Mouse (Mus musculus): ENCODE results near the gene Dnal4. TPM values are rescaled to one million over a fixed set of nuclear protein-coding genes. Genes with fewer than 3 reads are reported as not detected.

Gene Dnal4
- polyA plus RNA-seq, 1 experiment from 2014 or later = 68.7 TPM

DNA sequence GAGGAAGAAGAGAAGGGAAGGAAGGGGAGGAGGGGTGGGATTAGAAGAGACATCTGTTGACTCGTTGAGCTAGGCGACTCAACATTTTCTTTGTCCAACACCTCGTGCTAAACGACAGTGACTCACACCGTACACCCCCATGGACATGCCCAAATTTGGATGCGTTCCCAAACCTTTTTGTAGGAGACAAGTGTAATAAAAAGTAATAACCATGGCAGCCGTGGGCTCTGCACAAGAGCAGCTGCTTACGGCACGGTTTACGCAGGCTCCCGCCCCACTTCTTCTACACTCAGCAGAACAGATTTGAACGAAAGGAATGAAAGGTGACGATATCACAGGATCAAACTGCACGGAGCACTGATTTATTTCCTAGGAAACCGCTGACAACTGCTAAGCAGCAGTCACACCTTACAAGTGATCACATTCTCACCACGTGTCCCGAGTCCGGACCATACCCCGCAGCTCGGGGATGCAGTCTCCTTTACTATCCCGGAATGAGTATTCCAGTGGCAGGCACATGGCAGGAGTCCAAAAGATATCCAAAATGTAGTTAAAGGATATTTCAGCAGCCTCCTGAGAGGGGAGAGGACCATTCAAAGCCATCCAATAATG, 6.9 kb downstream of the Dnal4 start:
- ATAC-seq (ENCODE audit: low FRiP score, low read depth) = no peak
- no peaks in the 10 kb centered on the region for H3K36me3 ChIP-seq
- no peaks in the 10 kb centered on the region for H3K27me3 ChIP-seq
- no peaks in the 10 kb centered on the region for H3K9me3 ChIP-seq
- WGBS = 66% methylated on average over 21 of the region's 21 CpGs
- H3K4me3 ChIP-seq = no peak overlapping the region
- H3K4me1 ChIP-seq (replicated peaks) = peaks cover 54% of the 10 kb centered on the region
- no peak overlapping the region for H3K4me2 ChIP-seq
- no peak overlapping the region for H3K9ac ChIP-seq
- no peak overlapping the region for H3K27ac ChIP-seq (replicated peaks)

DNA sequence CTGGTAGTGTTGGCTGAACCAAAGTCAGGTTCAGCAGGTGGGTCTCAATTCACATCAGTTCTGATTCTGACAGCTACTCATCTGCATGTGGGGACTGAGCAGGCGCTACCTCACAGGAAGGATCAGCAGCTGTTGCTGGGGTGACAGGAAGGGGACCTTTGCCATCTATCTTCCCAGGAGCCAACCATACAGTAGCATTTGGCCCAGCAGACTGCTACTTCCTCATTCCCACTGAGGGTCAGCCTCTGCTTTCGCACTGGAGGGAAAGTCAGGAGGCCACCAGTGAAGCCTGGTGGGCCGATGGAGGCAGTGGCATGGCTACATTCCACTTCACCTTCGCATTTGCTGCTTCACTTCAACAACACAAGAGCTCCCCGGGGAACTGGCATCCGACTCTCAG, 9.3 kb downstream of the Dnal4 start:
- H3K27ac ChIP-seq (replicated peaks) = no peak overlapping the region
- no peak overlapping the region for H3K4me2 ChIP-seq
- H3K4me3 ChIP-seq = no peak overlapping the region
- WGBS = 54% methylated on average over 6 of the region's 6 CpGs
- ATAC-seq (ENCODE audit: low FRiP score, low read depth) = no peak
- no peaks in the 10 kb centered on the region for H3K9me3 ChIP-seq
- peaks cover under 1% of the 10 kb centered on the region for H3K36me3 ChIP-seq
- peaks cover 58% of the 10 kb centered on the region for H3K4me1 ChIP-seq (replicated peaks)
- H3K27me3 ChIP-seq = no peaks in the 10 kb centered on the region
- H3K9ac ChIP-seq = no peak overlapping the region

DNA sequence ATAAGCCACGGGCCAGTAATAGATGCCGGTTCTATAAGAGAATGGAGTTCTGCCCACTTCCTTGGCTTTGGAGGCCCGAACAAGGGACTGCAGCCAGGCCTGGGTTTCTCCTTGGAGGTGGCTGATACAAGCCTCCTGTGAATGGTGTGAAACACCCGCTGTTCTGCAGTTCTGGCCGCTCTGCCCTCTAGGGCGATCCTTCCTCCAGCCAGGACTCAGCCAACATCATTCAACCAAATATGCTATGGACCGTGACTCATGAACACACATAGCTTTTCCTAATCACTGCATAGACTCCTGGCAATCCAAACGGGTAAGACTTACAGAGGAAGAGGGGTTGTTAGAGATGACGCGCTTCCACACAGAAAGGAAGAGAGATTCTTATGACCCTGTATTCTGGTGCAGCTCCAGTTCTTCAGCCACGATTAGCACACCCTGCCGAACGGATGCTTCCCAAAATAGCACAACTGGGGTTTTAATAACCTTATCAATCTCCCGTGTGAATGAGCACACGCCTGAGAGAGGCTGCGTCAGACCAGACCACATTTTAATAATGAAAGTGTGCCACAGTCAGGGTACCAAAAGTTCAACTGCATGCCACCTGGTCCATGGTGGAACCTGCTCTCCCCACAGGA, 10.2 kb downstream of the Dnal4 start:
- no peak overlapping the region for H3K27ac ChIP-seq (replicated peaks)
- no peak overlapping the region for H3K4me2 ChIP-seq
- no peak overlapping the region for H3K9ac ChIP-seq
- H3K4me3 ChIP-seq = no peak overlapping the region
- WGBS = 73% methylated on average over 16 of the region's 16 CpGs
- no peaks in the 10 kb centered on the region for H3K9me3 ChIP-seq
- ATAC-seq (ENCODE audit: low FRiP score, low read depth) = no peak
- H3K36me3 ChIP-seq = peaks cover 9% of the 10 kb centered on the region
- no peaks in the 10 kb centered on the region for H3K27me3 ChIP-seq
- H3K4me1 ChIP-seq (replicated peaks) = peaks cover 50% of the 10 kb centered on the region

DNA sequence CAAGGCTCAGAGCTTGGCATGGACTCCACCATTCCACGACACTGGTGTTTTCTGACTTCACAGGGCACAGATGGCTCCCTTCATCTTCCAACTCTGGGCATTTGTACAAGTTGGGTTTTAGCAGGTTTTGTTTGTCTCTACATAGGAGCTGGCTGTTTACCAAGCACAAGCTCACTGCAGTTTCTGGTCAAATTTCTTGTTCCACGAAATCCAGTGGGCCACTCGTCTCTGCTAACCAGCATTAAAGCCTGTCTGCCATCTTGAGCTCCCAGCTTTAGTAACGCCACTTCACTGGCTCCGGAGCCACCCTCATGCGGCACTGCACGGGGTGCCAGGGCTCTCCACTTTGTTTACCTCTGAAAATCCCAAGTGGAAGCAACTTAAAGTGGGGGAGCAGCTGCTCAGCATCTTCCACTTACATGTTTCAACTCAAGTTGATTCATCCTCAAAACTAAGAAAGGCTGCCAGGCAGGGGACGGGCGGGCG, 11.0 kb downstream of the Dnal4 start:
- WGBS = 80% methylated on average over 10 of the region's 10 CpGs
- Histone ChIP-seq H3K4me2 (no peak overlapping the region), H3K9me3 (no peaks in the 10 kb centered on the region), H3K9ac (no peak overlapping the region), H3K4me1 (replicated peaks) (peaks cover 48% of the 10 kb centered on the region), H3K27ac (replicated peaks) (0 out of 2 replicates have a peak overlapping the region, but pooled peaks have one; percentile 11), H3K4me3 (no peak overlapping the region), H3K36me3 (peaks cover 12% of the 10 kb centered on the region), H3K27me3 (no peaks in the 10 kb centered on the region)
- no peak for ATAC-seq (ENCODE audit: low FRiP score, low read depth)

DNA sequence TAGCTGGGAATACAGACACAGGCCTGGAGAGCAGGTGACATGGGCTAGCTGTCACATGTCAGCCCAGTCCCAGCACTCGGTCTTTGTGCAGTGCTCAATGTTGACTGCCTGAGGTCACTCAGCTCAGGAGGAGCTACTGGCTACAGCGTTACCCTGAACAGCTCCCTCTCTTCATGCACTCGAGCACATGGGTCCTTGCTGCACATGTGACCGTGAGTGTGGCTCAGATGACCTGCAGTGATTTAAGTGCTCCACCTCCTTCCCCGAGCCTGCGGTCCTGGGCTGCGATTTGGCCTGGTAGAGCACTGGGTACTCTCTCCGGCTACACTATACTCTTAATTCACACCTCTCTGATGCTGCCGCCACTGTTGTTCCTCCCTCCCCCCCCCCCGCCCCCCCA, 11.5 kb downstream of the Dnal4 start:
- H3K27me3 ChIP-seq = no peaks in the 10 kb centered on the region
- peaks cover 43% of the 10 kb centered on the region for H3K4me1 ChIP-seq (replicated peaks)
- peaks cover 14% of the 10 kb centered on the region for H3K36me3 ChIP-seq
- no peaks in the 10 kb centered on the region for H3K9me3 ChIP-seq
- no peak overlapping the region for H3K27ac ChIP-seq (replicated peaks)
- H3K4me3 ChIP-seq = no peak overlapping the region
- no peak overlapping the region for H3K9ac ChIP-seq
- H3K4me2 ChIP-seq = no peak overlapping the region
- WGBS = 71% methylated on average over 10 of the region's 10 CpGs
- no peak for ATAC-seq (ENCODE audit: low FRiP score, low read depth)

DNA sequence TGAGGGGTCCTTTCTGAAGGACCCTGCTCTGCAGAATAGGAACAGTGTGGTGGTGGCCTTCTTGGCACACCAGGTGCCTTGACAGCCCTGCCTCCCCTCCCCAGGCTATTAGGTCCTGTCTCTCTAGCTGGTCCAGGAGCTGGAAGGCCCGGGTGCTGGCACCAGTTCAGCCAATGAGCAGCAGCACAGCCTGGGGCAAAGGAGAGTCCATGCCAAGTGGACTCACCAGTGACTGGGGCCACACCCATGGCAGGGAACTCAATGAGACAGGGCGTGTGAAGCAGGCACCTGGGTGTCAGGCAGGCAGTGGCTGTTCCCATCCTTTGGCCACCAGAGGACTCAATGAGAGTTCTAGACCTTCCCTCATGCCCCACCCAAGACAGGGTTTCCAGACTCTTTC, 12.3 kb downstream of the Dnal4 start:
- Histone ChIP-seq H3K9me3 (no peaks in the 10 kb centered on the region), H3K4me1 (replicated peaks) (peaks cover 36% of the 10 kb centered on the region; the same call in 1 of the 2 replicates), H3K4me2 (no peak overlapping the region), H3K27ac (replicated peaks) (no peak overlapping the region), H3K27me3 (no peaks in the 10 kb centered on the region), H3K9ac (no peak overlapping the region), H3K36me3 (peaks cover 14% of the 10 kb centered on the region), H3K4me3 (no peak overlapping the region)
- ATAC-seq (ENCODE audit: low FRiP score, low read depth) = no peak
- 68% methylated on average over 2 of the region's 2 CpGs for WGBS

DNA sequence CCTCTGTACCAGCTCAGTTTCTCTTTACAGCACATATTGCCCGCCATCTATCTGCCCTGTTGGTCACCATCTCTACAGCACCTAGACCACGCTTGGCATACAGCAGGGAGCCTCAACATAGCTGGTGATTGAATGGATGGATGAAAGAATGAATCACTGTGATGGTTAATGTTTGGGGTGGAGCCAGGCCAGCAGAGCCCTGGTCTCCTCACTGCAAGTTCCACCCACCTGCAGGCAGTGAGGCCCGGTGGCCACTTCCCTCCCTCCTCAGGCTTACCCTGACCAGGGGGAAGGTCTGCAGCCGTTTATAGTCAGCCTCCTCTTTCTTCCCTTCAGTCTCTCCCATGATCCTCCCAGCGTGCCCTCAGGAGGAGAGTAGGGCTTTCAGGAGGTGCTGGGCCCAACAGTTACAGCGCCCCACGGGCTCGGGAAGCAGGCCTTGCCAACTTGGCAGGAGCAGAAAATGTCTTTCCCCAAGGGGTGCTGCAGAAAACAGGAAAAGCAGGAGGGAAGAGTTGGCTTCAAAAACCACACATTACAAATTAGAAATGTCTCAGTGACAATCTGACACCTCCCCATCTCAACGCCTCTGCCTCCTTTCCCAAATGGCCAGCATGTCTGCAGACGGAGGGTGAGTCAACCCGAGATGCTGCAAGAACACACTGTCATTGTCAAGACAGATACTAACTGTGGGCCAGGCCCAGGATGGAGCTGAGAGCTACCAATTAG, 12.9 kb downstream of the Dnal4 start:
- 84% methylated on average over 11 of the region's 11 CpGs for WGBS
- ATAC-seq (ENCODE audit: low FRiP score, low read depth) = no peak

DNA sequence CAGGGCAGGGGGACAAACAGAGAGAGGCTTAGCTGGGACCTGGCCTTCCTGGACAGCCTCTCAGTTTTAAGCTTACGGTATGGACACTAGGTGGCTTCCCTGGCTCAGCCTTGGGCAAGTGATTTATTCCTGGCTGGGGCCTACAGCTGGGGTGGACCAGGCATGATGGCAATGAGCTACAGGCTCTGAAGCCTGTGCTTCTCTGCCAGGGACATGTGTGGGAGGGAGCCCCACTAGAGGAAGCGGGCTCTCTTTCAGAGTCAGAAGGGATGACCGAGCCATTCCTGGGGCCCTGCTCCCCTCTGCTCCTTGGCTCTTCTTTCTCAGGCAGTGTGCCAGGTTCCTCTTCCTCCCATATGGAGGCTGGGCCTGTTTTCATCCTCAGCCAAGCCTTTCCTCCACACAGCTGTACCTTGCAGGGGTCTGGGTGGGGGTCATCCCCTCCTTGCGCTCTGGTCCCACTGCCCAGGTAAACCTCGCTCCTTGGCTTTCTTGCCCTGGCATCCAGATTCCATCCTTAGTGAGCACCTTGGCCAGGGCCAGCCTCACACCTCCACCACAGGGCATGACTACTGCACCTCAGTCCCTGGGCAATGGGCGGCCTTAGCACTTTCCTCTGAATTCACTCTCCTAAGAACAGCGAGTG, 13.9 kb downstream of the Dnal4 start:
- 84% methylated on average over 7 of the region's 7 CpGs for WGBS
- ATAC-seq (ENCODE audit: low FRiP score, low read depth) = no peak

More for the DNA sequence above, 12.9 kb downstream of the Dnal4 start:
- Histone ChIP-seq H3K9me3 (no peaks in the 10 kb centered on the region), H3K36me3 (peaks cover 14% of the 10 kb centered on the region), H3K4me3 (no peak overlapping the region), H3K4me1 (replicated peaks) (peaks cover 33% of the 10 kb centered on the region; the same call in 1 of the 2 replicates), H3K27ac (replicated peaks) (no peak overlapping the region), H3K4me2 (no peak overlapping the region), H3K27me3 (no peaks in the 10 kb centered on the region), H3K9ac (no peak overlapping the region)

DNA sequence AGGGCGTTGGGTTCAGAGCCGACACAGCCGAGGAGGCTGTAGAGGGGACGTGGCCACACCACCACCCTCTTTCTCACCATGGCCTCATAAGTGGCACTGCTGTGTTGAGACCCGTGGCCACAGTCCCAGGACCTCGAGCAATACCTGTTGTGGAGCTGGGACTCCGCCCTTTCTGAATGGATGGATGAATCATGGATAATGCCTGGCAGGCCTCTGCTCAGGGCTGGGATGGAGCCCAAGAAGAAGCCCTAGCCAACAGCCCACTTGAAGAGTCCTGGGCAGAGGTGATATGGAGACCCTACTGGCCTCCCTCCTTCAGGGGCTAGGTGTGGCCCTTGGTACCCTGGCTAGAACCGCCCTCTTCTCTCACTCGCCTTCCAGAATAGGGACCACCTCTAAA, 14.6 kb downstream of the Dnal4 start:
- Histone ChIP-seq H3K36me3 (peaks cover 14% of the 10 kb centered on the region), H3K4me1 (replicated peaks) (peaks cover 30% of the 10 kb centered on the region; the same call in 1 of the 2 replicates), H3K27ac (replicated peaks) (no peak overlapping the region), H3K9me3 (no peaks in the 10 kb centered on the region), H3K4me3 (no peak overlapping the region), H3K27me3 (no peaks in the 10 kb centered on the region), H3K4me2 (no peak overlapping the region), H3K9ac (no peak overlapping the region)
- WGBS = 90% methylated on average over 9 of the region's 9 CpGs
- no peak for ATAC-seq (ENCODE audit: low FRiP score, low read depth)

More for the DNA sequence above, 13.9 kb downstream of the Dnal4 start:
- Histone ChIP-seq H3K4me1 (replicated peaks) (peaks cover 33% of the 10 kb centered on the region; the same call in 1 of the 2 replicates), H3K9me3 (no peaks in the 10 kb centered on the region), H3K9ac (no peak overlapping the region), H3K27me3 (no peaks in the 10 kb centered on the region), H3K4me3 (no peak overlapping the region), H3K36me3 (peaks cover 14% of the 10 kb centered on the region), H3K4me2 (no peak overlapping the region), H3K27ac (replicated peaks) (no peak overlapping the region)

DNA sequence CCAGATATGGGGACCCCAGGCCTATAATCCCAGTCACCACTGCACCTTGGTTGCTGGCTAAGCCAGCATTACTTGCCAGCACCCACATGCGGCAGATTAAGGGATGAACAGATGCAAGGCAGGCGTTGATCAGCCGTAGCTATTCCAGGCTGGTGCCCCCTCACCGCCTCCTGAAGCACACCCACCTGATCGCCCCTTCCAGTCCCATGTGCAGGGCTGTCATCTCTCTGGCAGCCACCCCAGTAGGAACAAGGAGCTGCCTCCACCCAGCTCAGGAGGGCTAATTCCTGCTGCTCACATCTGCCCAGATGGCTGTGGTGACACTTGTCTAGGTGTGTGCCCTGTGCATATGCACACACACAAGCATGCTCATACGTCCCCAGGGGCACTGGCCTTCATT, 16.7 kb downstream of the Dnal4 start:
- ATAC-seq (ENCODE audit: low FRiP score, low read depth) = no peak
- H3K9ac ChIP-seq = no peak overlapping the region
- no peak overlapping the region for H3K4me2 ChIP-seq
- no peak overlapping the region for H3K27ac ChIP-seq (replicated peaks)
- peaks cover 19% of the 10 kb centered on the region; the same call in 1 of the 2 replicates for H3K4me1 ChIP-seq (replicated peaks)
- no peaks in the 10 kb centered on the region for H3K27me3 ChIP-seq
- no peak overlapping the region for H3K4me3 ChIP-seq
- peaks cover 14% of the 10 kb centered on the region for H3K36me3 ChIP-seq
- H3K9me3 ChIP-seq = no peaks in the 10 kb centered on the region
- 88% methylated on average over 6 of the region's 6 CpGs for WGBS

DNA sequence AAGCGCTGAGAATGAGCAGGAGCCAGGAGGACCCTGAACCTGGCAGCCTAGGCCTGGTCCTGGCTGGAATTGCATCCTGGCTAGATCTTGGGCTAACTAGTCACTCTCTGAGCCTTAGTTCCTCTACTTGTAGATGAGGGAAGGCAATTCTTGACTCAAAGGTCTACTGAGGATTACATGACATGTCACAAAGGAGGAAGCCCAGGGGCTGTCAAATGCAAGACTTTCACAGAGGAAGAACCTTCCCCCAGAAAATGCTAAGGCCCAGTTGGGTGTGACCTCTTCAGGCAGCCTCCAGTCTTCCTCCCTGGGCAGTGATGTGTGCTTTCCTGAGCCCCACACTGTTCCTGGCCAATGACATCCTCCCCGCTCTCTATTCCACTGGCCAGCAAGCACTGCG, 20.5 kb downstream of the Dnal4 start:
- Histone ChIP-seq H3K9ac (no peak overlapping the region), H3K27me3 (no peaks in the 10 kb centered on the region), H3K36me3 (peaks cover 4% of the 10 kb centered on the region; the same call in 1 of the 2 replicates), H3K4me2 (no peak overlapping the region), H3K4me1 (replicated peaks) (peaks cover 3% of the 10 kb centered on the region; the same call in 1 of the 2 replicates), H3K4me3 (no peak overlapping the region), H3K9me3 (no peaks in the 10 kb centered on the region), H3K27ac (replicated peaks) (no peak overlapping the region)
- ATAC-seq (ENCODE audit: low FRiP score, low read depth) = no peak
- WGBS = 94% methylated on average over 3 of the region's 3 CpGs
